ENCODE assay signal across 8 mouse cellular contexts in genomic region chr5:72855685-72856124, GRCm38 (mm10). TPM values are rescaled to one million over a fixed set of nuclear protein-coding genes. Genes with fewer than 3 reads are reported as not detected.
DNase-seq lines count a peak whose midpoint lies in the region; ATAC-seq and TF ChIP-seq lines count a peak whose summit lies in the region.

No protein-coding gene starts in this region.

- WGBS in stomach, embryonic 16.5 days: 12% methylated on average over 3 of the region's 3 CpGs

- H3K27ac ChIP-seq in stomach, embryonic 16.5 days (ENCODE audit: low read length): peak overlapping the region; percentile 83

- peak; percentile 89 to 91 for DNase-seq in adrenal gland, postnatal 36 days
- peak; percentile 54 to 72 for DNase-seq in frontal cortex, postnatal 10 days (ENCODE audit: low spot score in 2 of 2)
- DNase-seq in heart, postnatal 4 days: peak; percentile 95
- peak; percentile 81 for DNase-seq in layer of hippocampus, adult 9-10 months (ENCODE audit: low spot score)
- DNase-seq in lung, postnatal 4 days: peak; percentile 82 to 86
- no peak for DNase-seq in embryo, embryonic 11 days

- H3K4me3 ChIP-seq in C2C12 (ENCODE audit: insufficient read depth, poor library complexity, severe bottlenecking): no peak overlapping the region
- no peak overlapping the region for H3K4me3 ChIP-seq in stomach, embryonic 16.5 days (replicated peaks; ENCODE audit: low read length)

- TF ChIP-seq CTCF in C2C12 (IDR thresholded peaks at IDR 0.05; ENCODE audit: control insufficient read depth, insufficient read depth, insufficient read length): no peak

- H3K4me1 ChIP-seq in stomach, embryonic 16.5 days (ENCODE audit: control insufficient read depth, insufficient read depth, low read length): peaks cover 12% of the 10 kb centered on the region

- no peak overlapping the region for H3K9ac ChIP-seq in stomach, embryonic 16.5 days (ENCODE audit: low read length)

- H3K9me3 ChIP-seq in stomach, embryonic 16.5 days (replicated peaks; ENCODE audit: control insufficient read depth, low read length): no peaks in the 10 kb centered on the region; the same call in 1 of the 2 replicates

- no peaks in the 10 kb centered on the region for H3K79me2 ChIP-seq in C2C12 (ENCODE audit: control insufficient read depth, insufficient read depth)

- ATAC-seq in stomach, embryonic 16.5 days (ENCODE audit: insufficient read depth, low FRiP score): peak; percentile 83

- H3ac ChIP-seq in C2C12 (ENCODE audit: control insufficient read depth, insufficient read length, low read depth): peak overlapping the region; percentile 18

- H3K36me3 ChIP-seq in C2C12 (ENCODE audit: control insufficient read depth, insufficient read depth): no peaks in the 10 kb centered on the region
- H3K36me3 ChIP-seq in stomach, embryonic 16.5 days (ENCODE audit: control insufficient read depth, insufficient read depth, low read length): 0 out of 2 replicates have a peak, but pooled peaks cover 4% of the 10 kb centered on the region

- no peaks in the 10 kb centered on the region for H3K27me3 ChIP-seq in C2C12 (ENCODE audit: control insufficient read depth, insufficient read depth, insufficient read length)
- no peaks in the 10 kb centered on the region for H3K27me3 ChIP-seq in stomach, embryonic 16.5 days (ENCODE audit: control insufficient read depth, insufficient read depth, low read length)

- no peak overlapping the region for H3K4me2 ChIP-seq in stomach, embryonic 16.5 days (ENCODE audit: low read depth, low read length)

- H3K79me3 ChIP-seq in C2C12 (ENCODE audit: low read depth): no peaks in the 10 kb centered on the region

TF ChIP-seq in C2C12, 6 proteins besides CTCF, POLR2A, EP300 and RAD21:
- TF ChIP-seq CEBPB (IDR thresholded peaks at IDR 0.05; ENCODE audit: low read depth): no peak
- TF ChIP-seq MAX (IDR thresholded peaks at IDR 0.05): peak; percentile 84
- TF ChIP-seq MYOG (IDR thresholded peaks at IDR 0.05; ENCODE audit: control insufficient read depth, extremely low read depth, insufficient read length): no peak
- peak; percentile 27 for TF ChIP-seq MYOD1 (IDR thresholded peaks at IDR 0.05; ENCODE audit: control insufficient read depth, insufficient read length, low read depth)
- no peak for TF ChIP-seq USF1 (IDR thresholded peaks at IDR 0.05; ENCODE audit: low read depth)
- TF ChIP-seq FOSL1 (IDR thresholded peaks at IDR 0.05; ENCODE audit: insufficient read depth, low read length, poor library complexity, severe bottlenecking): no peak

RNA-seq across cellular contexts. Expression of gene Tec, which starts 12.6 kb away (rescaled TPM):
- polyA plus RNA-seq in C2C12 (2012; fragmentation: generic; extraction: Trizol): 0.88 TPM
- 1 to 10 TPM; 2.2 to 3.2 TPM for total RNA-seq in adrenal gland, postnatal 36 days (2021)
- 10 to 100 TPM; 13.2 TPM for total RNA-seq in heart, postnatal 4 days (2021)
- polyA plus RNA-seq in stomach, embryonic 16.5 days (2015; fragmentation: Nextera tagmentation; extraction: Ambion mirVana): 12.5 and 13.0 TPM in 2 replicates

RNA-seq across cellular contexts. Expression of gene Slain2, which starts 58.4 kb away (rescaled TPM):
- polyA plus RNA-seq in C2C12 (2012; fragmentation: generic; extraction: Trizol): 20.3 TPM
- 10 to 100 TPM; 59.1 to 63.4 TPM for total RNA-seq in adrenal gland, postnatal 36 days (2021)
- total RNA-seq in heart, postnatal 4 days (2021): 100 to 1,000 TPM; 116 to 121 TPM
- 9.3 and 11.6 TPM in 2 replicates for polyA plus RNA-seq in stomach, embryonic 16.5 days (2015; fragmentation: Nextera tagmentation; extraction: Ambion mirVana)
